ENCODE assay signal across 9 mouse cellular contexts in genomic region chr2:73053791-73054490, GRCm38 (mm10).
DNase-seq lines count a peak whose midpoint lies in the region; ATAC-seq and TF ChIP-seq lines count a peak whose summit lies in the region.
"Had no signal": no experiment of that assay in that cellular context is flagged by ENCODE, and none has a peak within 500 bp of the region (broad histone marks: within the 10 kb centered on the region; RNA-seq: fewer than 3 reads in every experiment).

No protein-coding gene starts in this region.

- no peak overlapping the region for H3K4me2 ChIP-seq in liver, embryonic 14.5 days (ENCODE audit: low read depth)

- no peak overlapping the region for H3K27ac ChIP-seq in liver, embryonic 14.5 days
- H3K27ac ChIP-seq: kidney, postnatal 0 days had no signal

- ATAC-seq in G1E (ENCODE audit: extremely low read depth, insufficient number of reproducible peaks, low FRiP score, poor library complexity, severe bottlenecking) = peak; percentile 85
- ATAC-seq in liver, embryonic 14.5 days (ENCODE audit: insufficient read depth) = peak; percentile 13; the same call in 1 of the 2 replicates

- no peaks in the 10 kb centered on the region for H3K36me3 ChIP-seq in G1E (replicated peaks)
- H3K36me3 ChIP-seq in liver, embryonic 14.5 days (replicated peaks; ENCODE audit: control insufficient read depth, insufficient read depth, low read depth) = no peaks in the 10 kb centered on the region

- 40% methylated on average over 9 of the region's 9 CpGs for WGBS in liver, embryonic 14.5 days (ENCODE audit: insufficient replicate concordance)

- no peak for TF ChIP-seq EP300 in liver, embryonic 14.5 days (IDR thresholded peaks at IDR 0.05; ENCODE audit: low read depth)

- TF ChIP-seq CTCF in G1E (IDR thresholded peaks at IDR 0.05; ENCODE audit: low read depth, low read length) = no peak
- no peak for TF ChIP-seq CTCF in liver, embryonic 14.5 days (IDR thresholded peaks at IDR 0.05; ENCODE audit: low read depth)

- peak; percentile 35 for DNase-seq in layer of hippocampus, adult 11-12 months (ENCODE audit: low spot score)
- DNase-seq in layer of hippocampus, adult 9-10 months (ENCODE audit: low spot score) = no peak
- peak; percentile 74 for DNase-seq in G1E (ENCODE audit: low spot score)
- peak in 1 of 3 experiments; percentile 28 for DNase-seq in liver, embryonic 14.5 days (ENCODE audit: low read depth in 3 of 3, low spot score in 3 of 3)
- DNase-seq in spleen, adult 18-20 months = peak; percentile 65 to 75
- DNase-seq in adrenal gland, adult 8-10 months = no peak
- no peak for DNase-seq in left cerebral cortex, adult 8-10 months (ENCODE audit: low spot score in 2 of 2)
- no peak for DNase-seq in left cerebral cortex, adult 11 months (ENCODE audit: low spot score)

- H3K4me3 ChIP-seq in G1E (ENCODE audit: low read depth, low read length) = no peak overlapping the region
- no peak overlapping the region for H3K4me3 ChIP-seq in liver, embryonic 14.5 days (ENCODE audit: insufficient read depth in 1 of 2, low read depth in 2 of 2, low read length in 2 of 2)

- no peak overlapping the region for H3K9ac ChIP-seq in liver, embryonic 14.5 days (replicated peaks)

- peaks cover 17% of the 10 kb centered on the region for H3K27me3 ChIP-seq in G1E (ENCODE audit: insufficient read depth, low read length)
- no peaks in the 10 kb centered on the region for H3K27me3 ChIP-seq in liver, embryonic 14.5 days (ENCODE audit: control insufficient read depth, insufficient read depth, low read length)

- H3K9me3 ChIP-seq in G1E (replicated peaks) = peaks cover 8% of the 10 kb centered on the region
- no peaks in the 10 kb centered on the region; the same call in 1 of the 2 replicates for H3K9me3 ChIP-seq in liver, embryonic 14.5 days (ENCODE audit: control insufficient read depth, low read length)

- peaks cover 21% of the 10 kb centered on the region for H3K4me1 ChIP-seq in G1E (ENCODE audit: insufficient read depth, low read depth, low read length)
- H3K4me1 ChIP-seq in liver, embryonic 14.5 days (replicated peaks; ENCODE audit: control insufficient read depth in 2 of 2, insufficient read depth in 2 of 2, low read length in 1 of 2) = peaks cover 15 to 27% of the 10 kb centered on the region in 2 experiments

Comparison
In these comparisons a context has a peak if more than half of its experiments do, and no peak if none do; other contexts are left out.
1. DNase-seq: peak in layer of hippocampus, adult 11-12 months (single experiment), G1E (single experiment) and spleen, adult 18-20 months (2 of 2); none in layer of hippocampus, adult 9-10 months (single experiment), adrenal gland, adult 8-10 months (single experiment), left cerebral cortex, adult 8-10 months (0 of 2) and left cerebral cortex, adult 11 months (single experiment).